Mouse (Mus musculus) kidney, adult 2 months (tissue): ENCODE measurements around the gene Cdk2. TPM values are rescaled to one million over a fixed set of nuclear protein-coding genes. Genes with fewer than 3 reads are reported as not detected.

Experiments
- DNase-seq: peaks from one replicate; pipeline ENCODE4 v3.0.0; 2021
- H3K27ac ChIP-seq: fragments of 200-500 bp; 2 replicates; pipeline ENCODE4 v1.5.1; 2012; ENCODE audit warnings: low read depth, low read length, control low read depth, inconsistent platforms; ENCODE audit not compliant: insufficient read depth
- H3K27me3 ChIP-seq: fragments of 200-500 bp; replicated peaks from 2 replicates; pipeline ENCODE4 v1.6.1; 2012; ENCODE audit warnings: mild to moderate bottlenecking, moderate library complexity, low read length, inconsistent platforms; ENCODE audit not compliant: control insufficient read depth, insufficient read depth
- H3K36me3 ChIP-seq: fragments of 200-500 bp; 2 replicates; pipeline ENCODE4 v1.6.1; 2012; ENCODE audit warnings: mild to moderate bottlenecking, moderate library complexity, low read length, inconsistent platforms; ENCODE audit not compliant: control insufficient read depth, insufficient read depth
- H3K4me1 ChIP-seq: fragments of 200-500 bp; 2 replicates; pipeline ENCODE4 v1.6.1; 2011; ENCODE audit warnings: low read length; ENCODE audit not compliant: control insufficient read depth, insufficient read depth
- H3K4me3 ChIP-seq: fragments of 200-500 bp; 2 replicates; pipeline ENCODE4 v1.5.1; 2011; ENCODE audit warnings: mild to moderate bottlenecking, low read depth, low read length, control low read depth; ENCODE audit not compliant: insufficient read depth
- CTCF ChIP-seq: fragments of 200-500 bp; conservative IDR thresholded peaks from 2 replicates; pipeline ENCODE4 v1.5.1; 2011; ENCODE audit warnings: low read depth, mild to moderate bottlenecking, control low read depth, low read length, moderate library complexity, mixed read lengths; ENCODE audit not compliant: insufficient read depth, insufficient read length
- POLR2A ChIP-seq: fragments of 200-500 bp; IDR thresholded peaks from one replicate; pipeline ENCODE4 v1.6.1; 2011; ENCODE audit warnings: low read depth, low read length, control low read depth
- WGBS: fragments of 180-500 bp; shearing (Covaris S2); methylation state at CpG from one replicate; pipeline ENCODE4 v1.1.7; 2018; 5-methylcytosine and 5-hydroxymethylcytosine counted together
- polyA plus RNA-seq: library from polyadenylated mRNA; depleted of rRNA; stranded (reverse); fragments of >200 nt; gene quantifications from 2 replicates; pipeline ENCODE4 v1.2.3, GENCODE M21; 2012

Cdk2 gene
- polyA plus RNA-seq, 1 experiment, result 12.4 TPM

DNA sequence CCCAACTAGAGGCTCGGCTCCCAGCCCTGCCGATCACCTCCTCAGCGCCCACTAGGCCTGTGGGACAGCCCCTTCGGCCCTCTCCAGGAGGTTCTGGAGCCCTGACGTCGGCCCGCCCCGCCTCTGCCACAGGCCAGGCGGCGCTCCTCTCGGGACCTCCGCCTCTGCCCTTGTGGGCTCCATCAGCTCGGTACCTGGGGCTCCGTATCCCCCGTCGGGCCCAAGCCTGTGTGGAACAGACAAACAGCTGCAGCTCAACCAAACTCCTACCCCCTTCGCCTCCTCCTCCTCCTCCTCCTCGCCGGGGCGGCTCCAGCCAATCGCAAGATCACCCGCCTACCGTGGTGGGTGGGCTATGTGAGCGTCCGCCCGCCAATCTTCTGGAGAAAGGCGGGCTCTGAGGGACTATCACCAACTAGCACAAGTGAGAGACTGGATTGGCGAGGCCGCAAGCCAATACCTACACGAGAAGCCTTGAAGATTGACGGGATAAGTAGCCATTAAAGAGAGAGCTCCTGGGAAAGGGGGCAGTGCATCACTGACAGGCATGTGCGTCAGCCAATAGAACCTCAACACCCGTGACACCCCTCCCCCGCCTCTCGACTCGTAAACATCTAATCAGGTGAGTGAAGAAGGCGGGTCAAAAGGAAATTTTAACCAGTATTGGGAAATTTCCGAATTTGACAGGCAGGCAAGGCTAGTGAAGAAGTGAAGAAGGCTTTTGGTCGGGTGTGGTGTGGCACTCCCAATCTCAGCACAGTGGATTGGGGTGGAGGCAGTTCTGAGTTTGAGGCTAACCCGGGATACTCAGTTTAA lies 8.6 kb downstream of the Cdk2 start, which contains the start of gene Rab5b:
Gene Rab5b, minus strand, starts transcription at position 273 of the 816 bp plus-strand sequence.
- WGBS, result under 1% methylated on average over 40 of the region's 40 CpGs
- peak within 1 kb of the TSS; percentile 76 for H3K4me3 ChIP-seq
- peaks cover 12% of the 10 kb centered on the region; the same call in 1 of the 2 replicates for H3K4me1 ChIP-seq
- no peaks in the 10 kb centered on the region for H3K27me3 ChIP-seq
- H3K27ac ChIP-seq, result peak within 1 kb of the TSS; percentile 87
- no peaks in the 10 kb centered on the region for H3K36me3 ChIP-seq
- DNase-seq, result peak; percentile 100
- TF ChIP-seq CTCF, result no peak
- peak; percentile 91 for TF ChIP-seq POLR2A

DNA sequence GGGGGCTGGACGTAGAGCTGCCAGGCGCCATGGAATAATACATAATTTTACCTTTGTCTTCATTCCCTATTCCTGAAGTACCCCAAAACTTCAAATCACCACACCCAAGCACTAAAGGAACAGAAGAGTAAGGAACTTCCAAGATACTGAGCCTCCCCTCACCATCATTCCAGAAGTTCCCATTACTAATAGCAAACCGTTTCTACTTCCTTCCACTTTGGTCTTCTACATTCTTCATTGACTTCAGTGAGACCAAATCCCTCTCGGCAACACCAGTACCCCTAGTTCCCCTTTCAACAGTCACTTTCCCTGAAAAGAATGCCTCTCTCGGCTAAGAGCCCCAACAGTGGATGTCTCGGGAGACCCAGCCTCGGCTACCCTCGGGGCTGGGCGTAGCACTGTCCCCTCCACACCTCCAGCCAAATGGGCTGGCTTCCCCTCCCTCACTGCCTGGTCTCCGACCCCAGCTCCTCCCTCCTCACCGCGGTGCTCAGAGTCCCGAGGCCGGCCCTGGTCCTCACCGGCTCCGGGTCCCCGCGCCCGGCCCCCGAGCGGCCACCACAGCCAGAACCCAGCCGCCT lies 9.3 kb downstream of the Cdk2 start:
- Histone ChIP-seq H3K4me1 (peaks cover 14% of the 10 kb centered on the region; the same call in 1 of the 2 replicates), H3K27ac (peak overlapping the region; percentile 81), H3K4me3 (peak overlapping the region; percentile 76), H3K27me3 (no peaks in the 10 kb centered on the region), H3K36me3 (no peaks in the 10 kb centered on the region)
- TF ChIP-seq POLR2A (no peak), CTCF (no peak)
- DNase-seq, result no peak
- under 1% methylated on average over 22 of the region's 22 CpGs for WGBS

- Histone ChIP-seq H3K4me3 (peak overlapping the region; percentile 53), H3K36me3 (peaks cover under 1% of the 10 kb centered on the region; the same call in 1 of the 2 replicates), H3K27me3 (no peaks in the 10 kb centered on the region), H3K27ac (peak overlapping the region; percentile 85), H3K4me1 (no peaks in the 10 kb centered on the region; the same call in 1 of the 2 replicates)
- under 1% methylated on average over 9 of the region's 9 CpGs for WGBS
- TF ChIP-seq POLR2A (no peak), CTCF (peak; percentile 30; the same call in 1 of the 2 replicates)
- DNase-seq, result peak; percentile 69
These were observed 30.3 kb downstream of the Cdk2 start for GRCm38 (mm10) chr10:128674469-128675008.

- Histone ChIP-seq H3K4me1 (no peaks in the 10 kb centered on the region; the same call in 1 of the 2 replicates), H3K27ac (peak within 1 kb of the TSS; percentile 85), H3K36me3 (no peaks in the 10 kb centered on the region), H3K4me3 (peak within 1 kb of the TSS; percentile 53), H3K27me3 (no peaks in the 10 kb centered on the region)
- under 1% methylated on average over 57 of the region's 60 CpGs for WGBS
- peak; percentile 92 for DNase-seq
- TF ChIP-seq CTCF (no peak), POLR2A (no peak)
These were observed 30.9 kb downstream of the Cdk2 start, which contains the start of gene Suox for GRCm38 (mm10) chr10:128673763-128674468. Gene Suox (minus strand): TSS chr10:128674073.

DNA sequence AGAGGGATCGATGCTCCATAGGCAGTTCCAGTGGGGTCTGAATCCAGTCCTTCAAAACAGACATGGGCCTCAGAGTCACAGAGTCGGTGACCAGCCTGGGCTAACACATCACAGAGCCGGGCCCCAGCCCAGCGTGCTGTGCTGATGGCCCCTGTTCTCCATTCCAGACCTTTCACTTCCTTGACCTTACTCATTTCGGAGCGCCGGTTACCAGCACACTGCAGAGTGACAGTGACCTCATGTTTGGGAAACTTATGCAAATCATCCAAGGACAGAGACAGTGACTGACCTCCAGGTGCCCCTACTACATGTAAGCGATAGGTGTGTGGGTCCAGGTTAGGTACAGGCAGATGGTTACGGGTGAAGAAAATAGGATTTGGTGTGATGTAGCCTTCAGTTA lies 33.7 kb downstream of the Cdk2 start:
- Histone ChIP-seq H3K27ac (no peak overlapping the region), H3K4me3 (no peak overlapping the region), H3K4me1 (peaks cover 3% of the 10 kb centered on the region; the same call in 1 of the 2 replicates), H3K27me3 (no peaks in the 10 kb centered on the region), H3K36me3 (no peaks in the 10 kb centered on the region)
- TF ChIP-seq POLR2A (no peak), CTCF (no peak)
- DNase-seq, result no peak
- 95% methylated on average over 9 of the region's 9 CpGs for WGBS

- Histone ChIP-seq H3K36me3 (no peaks in the 10 kb centered on the region), H3K27ac (peak overlapping the region; percentile 49), H3K4me3 (peak overlapping the region; percentile 60), H3K4me1 (peaks cover 3% of the 10 kb centered on the region; the same call in 1 of the 2 replicates), H3K27me3 (no peaks in the 10 kb centered on the region)
- peak; percentile 84 for DNase-seq
- 2% methylated on average over 42 of the region's 42 CpGs for WGBS
- TF ChIP-seq CTCF (no peak), POLR2A (no peak)
These were observed 35.8 kb downstream of the Cdk2 start for GRCm38 (mm10) chr10:128668790-128669672.
